Comparison of ENCODE assay signal across 17 mouse cellular contexts in genomic region chr11:113519973-113520372, GRCm38 (mm10).
DNase-seq lines count a peak whose midpoint lies in the region; ATAC-seq lines count a peak whose summit lies in the region.
"Had no signal": no experiment of that assay in that cellular context is flagged by ENCODE, and none has a peak within 500 bp of the region (broad histone marks: within the 10 kb centered on the region; RNA-seq: fewer than 3 reads in every experiment).

No protein-coding gene starts in this region.

- H3K9ac ChIP-seq in hindbrain, embryonic 11.5 days (ENCODE audit: low read depth, low read length), result no peak overlapping the region
- no peak overlapping the region for H3K9ac ChIP-seq in forebrain, embryonic 12.5 days
- H3K9ac ChIP-seq in hindbrain, embryonic 13.5 days, result no peak overlapping the region
- no peak overlapping the region for H3K9ac ChIP-seq in midbrain, embryonic 15.5 days
- H3K9ac ChIP-seq: lung, embryonic 14.5 days; neural tube, embryonic 12.5 days had no signal

- H3K9me3 ChIP-seq in hindbrain, embryonic 10.5 days, result no peaks in the 10 kb centered on the region
- no peaks in the 10 kb centered on the region for H3K9me3 ChIP-seq in hindbrain, embryonic 11.5 days (ENCODE audit: control insufficient read depth, low read length)
- H3K9me3 ChIP-seq in forebrain, embryonic 12.5 days, result no peaks in the 10 kb centered on the region
- H3K9me3 ChIP-seq in hindbrain, embryonic 13.5 days, result no peaks in the 10 kb centered on the region
- H3K9me3 ChIP-seq in midbrain, embryonic 15.5 days, result no peaks in the 10 kb centered on the region
- H3K9me3 ChIP-seq in heart, embryonic 10.5 days, result no peaks in the 10 kb centered on the region
- H3K9me3 ChIP-seq: neural tube, embryonic 12.5 days had no signal

- no peak overlapping the region for H3K4me3 ChIP-seq in hindbrain, embryonic 10.5 days
- no peak overlapping the region for H3K4me3 ChIP-seq in hindbrain, embryonic 11.5 days (ENCODE audit: low read depth, low read length)
- H3K4me3 ChIP-seq in forebrain, embryonic 12.5 days (replicated peaks), result no peak overlapping the region
- no peak overlapping the region for H3K4me3 ChIP-seq in hindbrain, embryonic 13.5 days
- no peak overlapping the region for H3K4me3 ChIP-seq in midbrain, embryonic 15.5 days
- no peak overlapping the region for H3K4me3 ChIP-seq in heart, embryonic 10.5 days
- H3K4me3 ChIP-seq: erythroblast, embryonic 14.5 days; neural tube, embryonic 12.5 days had no signal

- no peak for ATAC-seq in hindbrain, embryonic 11.5 days (ENCODE audit: low FRiP score)
- no peak for ATAC-seq in forebrain, embryonic 12.5 days (ENCODE audit: low FRiP score)
- no peak for ATAC-seq in hindbrain, embryonic 13.5 days (ENCODE audit: low FRiP score)
- ATAC-seq in midbrain, embryonic 15.5 days (replicated peaks), result no peak

- DNase-seq in hindbrain, embryonic 10.5 days (ENCODE audit: low spot score), result no peak
- DNase-seq in hindbrain, embryonic 11.5 days (ENCODE audit: low spot score), result no peak
- DNase-seq in gastrocnemius, postnatal 10 days, result no peak
- DNase-seq in heart, embryonic 10.5 days (ENCODE audit: low spot score), result no peak
- DNase-seq: adrenal gland, postnatal 10 days; cerebellum, adult 11-12 months; heart, postnatal 4 days; kidney, postnatal 4 days; lung, embryonic 14.5 days had no signal

- H3K4me1 ChIP-seq in hindbrain, embryonic 10.5 days (replicated peaks), result peaks cover 60% of the 10 kb centered on the region
- H3K4me1 ChIP-seq in hindbrain, embryonic 11.5 days (replicated peaks; ENCODE audit: control insufficient read depth, insufficient read depth, low read length), result 0 out of 2 replicates have a peak, but pooled peaks cover 3% of the 10 kb centered on the region
- peaks cover 34% of the 10 kb centered on the region for H3K4me1 ChIP-seq in forebrain, embryonic 12.5 days
- H3K4me1 ChIP-seq in hindbrain, embryonic 13.5 days (replicated peaks), result peaks cover 72% of the 10 kb centered on the region
- H3K4me1 ChIP-seq in midbrain, embryonic 15.5 days, result peaks cover 27% of the 10 kb centered on the region
- H3K4me1 ChIP-seq in heart, embryonic 10.5 days, result peaks cover 25% of the 10 kb centered on the region

- no peaks in the 10 kb centered on the region for H3K27me3 ChIP-seq in hindbrain, embryonic 10.5 days (ENCODE audit: insufficient read depth, poor library complexity, severe bottlenecking)
- no peaks in the 10 kb centered on the region for H3K27me3 ChIP-seq in hindbrain, embryonic 11.5 days (ENCODE audit: control insufficient read depth, insufficient read depth, low read length)
- H3K27me3 ChIP-seq in forebrain, embryonic 12.5 days, result no peaks in the 10 kb centered on the region
- 0 out of 2 replicates have a peak, but pooled peaks cover 4% of the 10 kb centered on the region for H3K27me3 ChIP-seq in hindbrain, embryonic 13.5 days
- H3K27me3 ChIP-seq in midbrain, embryonic 15.5 days (replicated peaks), result no peaks in the 10 kb centered on the region
- H3K27me3 ChIP-seq in heart, embryonic 10.5 days (ENCODE audit: insufficient read depth, poor library complexity, severe bottlenecking), result 0 out of 2 replicates have a peak, but pooled peaks cover 11% of the 10 kb centered on the region
- H3K27me3 ChIP-seq: CH12.LX; neural tube, embryonic 12.5 days had no signal

- 83% methylated on average over 7 of the region's 7 CpGs for WGBS in hindbrain, embryonic 10.5 days
- WGBS in hindbrain, embryonic 11.5 days, result 82% methylated on average over 7 of the region's 7 CpGs
- 79% methylated on average over 7 of the region's 7 CpGs for WGBS in forebrain, embryonic 12.5 days
- WGBS in hindbrain, embryonic 13.5 days, result 81% methylated on average over 7 of the region's 7 CpGs
- WGBS in midbrain, embryonic 15.5 days, result 70% methylated on average over 7 of the region's 7 CpGs
- 73% methylated on average over 7 of the region's 7 CpGs for WGBS in heart, embryonic 10.5 days

- peak overlapping the region; percentile 70 for H3K27ac ChIP-seq in hindbrain, embryonic 10.5 days
- no peak overlapping the region for H3K27ac ChIP-seq in hindbrain, embryonic 11.5 days (ENCODE audit: low read depth, low read length)
- peak overlapping the region; percentile 76 for H3K27ac ChIP-seq in forebrain, embryonic 12.5 days
- peak overlapping the region; percentile 75 for H3K27ac ChIP-seq in hindbrain, embryonic 13.5 days
- 0 out of 2 replicates have a peak overlapping the region, but pooled peaks have one; percentile 34 for H3K27ac ChIP-seq in midbrain, embryonic 15.5 days
- H3K27ac ChIP-seq in heart, embryonic 10.5 days, result no peak overlapping the region
- H3K27ac ChIP-seq: macrophage; neural tube, embryonic 12.5 days; stomach, postnatal 0 days had no signal

- no peaks in the 10 kb centered on the region for H3K36me3 ChIP-seq in hindbrain, embryonic 10.5 days
- H3K36me3 ChIP-seq in hindbrain, embryonic 11.5 days (ENCODE audit: control insufficient read depth, insufficient read depth, low read length), result no peaks in the 10 kb centered on the region
- no peaks in the 10 kb centered on the region for H3K36me3 ChIP-seq in forebrain, embryonic 12.5 days (replicated peaks)
- no peaks in the 10 kb centered on the region for H3K36me3 ChIP-seq in hindbrain, embryonic 13.5 days
- H3K36me3 ChIP-seq in midbrain, embryonic 15.5 days (replicated peaks), result no peaks in the 10 kb centered on the region
- H3K36me3 ChIP-seq in heart, embryonic 10.5 days, result no peaks in the 10 kb centered on the region
- H3K36me3 ChIP-seq: neural tube, embryonic 12.5 days had no signal

- H3K4me2 ChIP-seq in hindbrain, embryonic 11.5 days (replicated peaks; ENCODE audit: low read depth, low read length), result no peak overlapping the region
- no peak overlapping the region for H3K4me2 ChIP-seq in forebrain, embryonic 12.5 days
- H3K4me2 ChIP-seq in hindbrain, embryonic 13.5 days, result no peak overlapping the region
- no peak overlapping the region for H3K4me2 ChIP-seq in midbrain, embryonic 15.5 days
- H3K4me2 ChIP-seq: lung, embryonic 14.5 days; neural tube, embryonic 12.5 days had no signal

Comparison
In these comparisons a context has a peak if more than half of its experiments do, and no peak if none do; other contexts are left out.
1. H3K27ac ChIP-seq: peak in hindbrain, embryonic 10.5 days (single experiment), forebrain, embryonic 12.5 days (single experiment), hindbrain, embryonic 13.5 days (single experiment) and midbrain, embryonic 15.5 days (single experiment); none in hindbrain, embryonic 11.5 days (single experiment) and heart, embryonic 10.5 days (single experiment).